Mouse (Mus musculus) heart, postnatal 25 days (tissue): ENCODE measurements at regions not wholly inside any gene's neighbourhood (a gene's known extent, or its start where the extent isn't known, plus 50 kb on each side); places are given as distances from the start of the nearest gene placed in this dataset.

Experiments
- DNase-seq: peaks from one replicate; pipeline ENCODE4 v3.0.0; 2022; ENCODE audit warnings: low spot score
- intact Hi-C: fragments of 180-260 bp; cut with DNase I; formaldehyde crosslinking; loops from one replicate; pipeline ENCODE4 v1.15.1; 2025

- no peak for DNase-seq
- intact Hi-C loops, result no loop called here
These were observed 691.9 kb upstream of the Adgrl2 start for GRCm38 (mm10) chr3:149682246-149682645.

DNA sequence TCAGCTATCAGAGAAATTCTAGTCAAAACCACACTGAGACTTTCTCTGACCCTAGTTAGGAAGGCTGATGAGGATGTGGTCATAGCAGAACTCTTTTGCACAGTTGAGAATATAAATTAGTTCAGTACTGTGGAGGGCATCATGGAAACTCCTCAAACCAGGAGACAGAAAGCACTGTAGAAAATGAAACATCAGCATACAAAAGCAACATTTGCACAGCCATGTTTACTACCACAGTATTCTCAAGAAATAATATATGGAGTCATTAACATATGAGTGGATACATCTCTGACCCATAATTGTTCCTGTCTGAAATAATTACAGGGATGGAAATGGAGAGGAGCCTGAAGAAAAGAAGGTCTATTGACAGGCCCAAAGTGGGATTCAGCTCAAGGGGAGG is 683.6 kb upstream of the Adgrl2 start:
- DNase-seq, result no peak

GRCm38 (mm10) chr3:149664624-149665023 is 674.3 kb upstream of the Adgrl2 start:
- no peak for DNase-seq
- intact Hi-C loops, result no loop called here

More for the DNA sequence above, 683.6 kb upstream of the Adgrl2 start:
- intact Hi-C loops, result no loop called here

DNA sequence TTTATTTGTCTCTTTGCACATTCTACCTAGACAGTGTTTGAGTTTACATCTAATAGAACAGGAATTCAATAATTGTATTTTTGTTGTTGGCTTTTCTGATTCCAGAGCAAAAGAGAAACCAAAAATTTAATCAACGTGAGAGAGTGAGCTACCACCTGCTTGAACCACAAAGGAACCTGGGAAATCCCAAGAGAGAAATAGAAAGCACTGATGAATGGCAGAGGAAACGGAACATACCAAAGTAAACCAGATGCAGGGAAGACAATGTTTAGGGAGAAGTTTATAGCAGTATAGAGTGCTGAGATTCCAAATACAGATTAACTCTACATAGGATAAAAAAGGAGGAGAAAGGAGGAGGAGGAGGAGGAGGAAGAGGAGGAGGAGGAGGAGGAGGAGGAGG is 648.0 kb upstream of the Adgrl2 start:
- intact Hi-C loops, result no loop called here
- DNase-seq, result no peak

DNA sequence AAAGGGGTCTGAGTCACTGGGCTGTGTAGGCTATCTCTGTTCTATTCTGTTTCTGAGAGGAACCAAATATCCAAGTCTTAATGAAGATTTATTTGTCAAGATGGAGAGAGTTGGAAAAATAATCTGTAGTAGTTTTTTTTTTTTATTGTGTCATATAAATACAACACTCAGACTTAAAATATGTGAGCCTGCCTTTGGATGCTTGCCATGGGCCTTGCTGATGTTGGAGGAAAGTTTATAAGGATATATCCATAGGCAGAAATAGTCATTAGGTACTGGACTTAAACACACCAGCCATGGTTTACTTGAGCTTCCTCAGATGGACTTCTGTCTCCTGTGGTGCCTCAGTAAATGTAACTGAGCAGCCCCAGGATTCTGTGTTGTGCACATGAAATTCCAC is 635.8 kb upstream of the Adgrl2 start:
- no peak for DNase-seq
- intact Hi-C loops, result no loop called here

GRCm38 (mm10) chr3:149625497-149625896 is 635.1 kb upstream of the Adgrl2 start:
- no peak for DNase-seq
- intact Hi-C loops, result no loop called here

- no peak for DNase-seq
- intact Hi-C loops, result no loop called here
These were observed 634.7 kb upstream of the Adgrl2 start for GRCm38 (mm10) chr3:149625066-149625465.

- no peak for DNase-seq
- intact Hi-C loops, result no loop called here
These were observed 633.6 kb upstream of the Adgrl2 start for GRCm38 (mm10) chr3:149623851-149624532.

- DNase-seq, result no peak
- intact Hi-C loops, result no loop called here
These were observed 613.5 kb upstream of the Adgrl2 start for GRCm38 (mm10) chr3:149603865-149604264.

DNA sequence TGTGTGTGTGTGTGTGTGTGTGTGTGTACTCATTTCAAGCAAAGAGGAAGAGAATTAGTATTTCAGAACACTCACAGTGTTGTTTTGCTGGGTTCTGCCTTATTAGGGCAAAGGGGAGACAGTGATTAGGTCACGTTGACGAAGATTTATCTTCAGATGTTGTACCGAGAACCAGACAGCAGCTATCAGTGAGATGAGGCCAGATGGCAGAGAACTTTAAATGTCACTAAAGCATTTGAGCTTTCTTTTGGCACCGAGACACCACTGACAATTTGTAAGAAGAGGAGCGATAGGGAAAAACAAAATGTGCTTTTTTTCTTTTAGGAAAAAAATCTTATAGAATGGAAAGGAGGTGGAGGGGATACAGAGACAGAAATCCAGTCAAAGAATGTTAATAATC is 610.9 kb upstream of the Adgrl2 start:
- intact Hi-C loops, result no loop called here

GRCm38 (mm10) chr3:149594470-149594869 is 604.1 kb upstream of the Adgrl2 start:
- no peak for DNase-seq
- intact Hi-C loops, result no loop called here

More for the DNA sequence above, 610.9 kb upstream of the Adgrl2 start:
- DNase-seq, result no peak

GRCm38 (mm10) chr3:149585769-149586168 is 595.4 kb upstream of the Adgrl2 start:
- intact Hi-C loops, result no loop called here
- no peak for DNase-seq

- no peak for DNase-seq
- intact Hi-C loops, result no loop called here
These were observed 590.8 kb upstream of the Adgrl2 start for GRCm38 (mm10) chr3:149581141-149581540.

DNA sequence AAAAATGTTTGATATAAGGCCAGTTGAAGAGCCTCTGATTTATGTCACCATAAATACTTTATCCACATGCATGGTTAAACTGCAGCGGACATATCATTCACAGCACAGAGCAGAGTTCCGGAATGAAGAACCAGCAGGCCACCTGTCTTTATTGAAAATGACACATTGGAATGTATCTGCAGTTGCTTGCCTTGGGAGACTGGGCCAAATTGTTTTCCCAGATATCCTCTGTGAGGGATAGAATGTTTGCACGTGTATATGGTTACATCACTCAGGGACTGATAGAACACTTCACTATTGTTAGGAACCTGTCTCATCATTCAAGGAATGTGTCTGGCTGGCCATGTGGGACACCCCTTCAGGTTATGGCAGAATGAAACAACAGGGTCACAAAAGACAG is 585.3 kb upstream of the Adgrl2 start:
- DNase-seq, result no peak
- intact Hi-C loops, result no loop called here

GRCm38 (mm10) chr3:149566853-149567252 is 576.5 kb upstream of the Adgrl2 start:
- DNase-seq, result no peak
- intact Hi-C loops, result no loop called here

GRCm38 (mm10) chr3:149550231-149550951 is 560.0 kb upstream of the Adgrl2 start:
- no peak for DNase-seq
- intact Hi-C loops, result no loop called here

DNA sequence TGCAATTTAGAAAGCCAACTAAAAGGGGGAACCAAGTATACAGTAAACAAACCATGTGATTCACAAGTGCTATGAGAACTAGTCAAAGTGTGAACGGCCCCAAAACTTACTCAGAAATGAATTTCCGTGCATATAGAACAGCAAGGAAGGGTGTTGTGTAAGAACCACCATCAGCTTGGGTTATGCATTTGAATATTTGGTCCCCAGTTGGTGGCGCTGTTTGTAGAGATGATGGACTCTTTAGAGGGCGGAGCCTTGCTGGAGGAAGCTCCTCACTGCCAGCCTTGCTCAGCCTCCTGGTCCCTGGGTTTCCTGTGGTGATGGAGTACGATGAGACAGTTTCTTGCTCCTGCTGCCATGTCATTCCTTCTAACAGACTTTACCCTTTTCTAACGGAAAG is 556.7 kb upstream of the Adgrl2 start:
- DNase-seq, result no peak
- intact Hi-C loops, result no loop called here

DNA sequence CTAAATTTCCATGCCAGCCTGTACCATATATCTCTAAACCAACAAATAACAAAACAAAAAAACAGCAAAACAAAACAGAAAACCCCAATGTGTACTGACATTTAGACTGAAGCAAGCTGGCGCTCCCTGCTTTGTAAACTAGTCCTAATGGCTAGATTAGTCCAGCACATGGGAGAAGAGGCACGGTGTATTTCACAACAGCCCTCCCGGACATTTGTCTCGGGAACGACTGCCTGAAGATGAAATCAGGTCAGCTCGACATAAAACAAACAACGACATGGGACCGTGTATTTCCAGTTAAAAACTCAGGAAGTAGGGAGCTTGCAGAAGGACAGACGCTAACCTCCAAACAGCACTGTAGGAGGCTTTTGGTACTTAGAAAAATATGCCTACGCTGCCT is 555.9 kb upstream of the Adgrl2 start:
- DNase-seq, result no peak
- intact Hi-C loops, result no loop called here

- DNase-seq, result no peak
- intact Hi-C loops, result no loop called here
These were observed 543.8 kb upstream of the Adgrl2 start for GRCm38 (mm10) chr3:149534183-149534582.

DNA sequence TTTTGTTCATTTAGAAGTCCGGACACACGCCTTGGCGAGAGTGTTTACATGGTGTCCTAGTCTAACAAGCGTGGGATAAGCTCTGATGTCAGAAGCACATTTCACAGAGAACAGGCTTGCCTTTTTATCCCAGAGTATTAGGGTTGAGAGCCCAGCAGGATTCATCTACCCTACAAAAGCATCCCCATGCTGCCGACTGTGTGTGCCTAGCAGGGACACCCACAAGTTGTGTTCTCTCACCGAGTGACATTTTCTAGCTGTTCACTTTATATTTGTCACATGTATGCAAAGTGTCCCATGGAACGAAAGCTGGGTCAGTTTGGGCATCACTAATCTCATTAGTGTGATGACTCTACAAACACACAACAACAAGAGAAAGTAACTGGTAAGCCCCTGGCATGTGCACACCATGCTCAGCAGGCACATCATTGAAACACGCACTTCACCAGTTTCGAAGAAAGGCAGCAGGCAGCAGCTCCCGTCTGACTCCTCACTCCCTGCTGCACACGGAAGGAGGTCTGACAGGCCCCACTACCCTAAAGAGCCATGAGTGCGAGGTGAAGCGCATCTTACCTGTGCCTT is 539.8 kb upstream of the Adgrl2 start:
- no peak for DNase-seq
- intact Hi-C loops, result no loop called here

GRCm38 (mm10) chr3:149526509-149526908 is 536.2 kb upstream of the Adgrl2 start:
- no peak for DNase-seq
- intact Hi-C loops, result no loop called here
